Mouse (Mus musculus): ENCODE measurements at regions not wholly inside any gene's neighbourhood (a gene's known extent, or its start where the extent isn't known, plus 50 kb on each side); places are given as distances from the start of the nearest gene placed in this dataset.
A peak's percentile ranks its signal among the peaks of the same experiment; 100 is the strongest.

DNA sequence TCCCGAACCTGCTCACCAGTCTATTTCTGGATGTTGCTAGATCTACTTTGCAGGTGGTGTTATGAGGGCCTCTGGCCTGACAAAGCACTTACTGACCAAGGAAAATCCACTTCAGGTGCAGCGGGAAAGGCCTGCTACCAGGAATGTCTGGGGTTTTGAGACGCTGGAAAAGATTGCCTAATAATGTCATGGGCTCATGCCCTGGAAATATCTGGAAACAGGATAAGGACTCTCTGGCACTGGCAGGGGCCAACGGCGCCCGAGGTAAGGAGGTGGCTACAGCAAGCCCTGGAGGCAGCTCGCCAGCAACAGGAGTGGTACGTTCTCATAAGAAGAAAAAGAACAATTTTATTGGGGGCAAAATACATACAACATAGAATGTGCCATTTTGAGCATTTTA is 94.7 kb downstream of the Zfp36l1 start:
- DNase-seq (ENCODE audit: inconsistent age in 2 of 2, low spot score in 1 of 2), result peak in 1 of 2 experiments; percentile 41

DNA sequence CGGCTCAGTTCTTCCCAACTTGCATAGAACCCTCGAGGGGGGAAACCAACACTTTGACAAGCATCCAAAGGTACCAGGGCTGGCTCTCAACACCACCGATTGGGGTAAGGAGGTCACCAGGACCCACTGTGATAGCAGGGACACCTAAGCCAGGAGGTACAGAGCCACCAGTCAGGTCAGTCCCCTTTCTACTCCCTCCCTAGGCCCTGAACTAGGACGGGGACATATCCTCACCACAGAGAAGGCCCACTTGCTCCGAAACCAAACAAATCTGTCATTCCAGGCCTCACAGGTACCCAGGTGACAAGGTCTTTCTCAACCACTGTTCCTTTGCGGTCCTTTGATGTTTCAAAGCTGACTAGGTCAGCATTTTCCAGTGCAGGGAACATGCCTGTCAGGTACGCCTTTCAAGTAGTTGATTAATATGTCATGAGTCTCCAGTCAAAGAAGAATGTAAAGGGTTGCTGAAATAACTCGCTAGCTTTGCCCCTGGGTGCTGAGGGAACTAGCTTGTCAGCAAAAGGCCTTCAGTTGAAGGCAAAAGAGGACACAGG is 95.4 kb downstream of the Zfp36l1 start:
- peak in 1 of 2 experiments; percentile 66 for DNase-seq (ENCODE audit: inconsistent age in 2 of 2, low spot score in 1 of 2)

DNA sequence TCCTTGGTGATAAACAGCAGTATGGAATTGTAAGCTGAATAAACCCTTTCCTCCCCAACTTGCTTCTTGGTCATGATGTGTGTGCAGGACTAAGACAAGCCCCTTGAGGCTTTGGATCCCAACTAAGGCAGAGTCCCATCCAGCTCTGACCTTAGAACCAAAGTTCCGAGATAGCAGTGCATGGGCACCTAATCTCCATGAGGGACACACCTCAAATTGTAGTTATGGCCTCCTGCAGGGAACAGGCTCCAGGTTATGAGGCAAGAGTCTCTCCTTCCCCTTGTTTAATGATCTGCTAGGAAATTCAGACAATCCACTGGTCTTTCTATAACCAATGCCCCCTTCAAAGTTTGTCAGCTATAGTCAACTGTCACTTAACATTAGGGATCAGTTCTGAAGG is 96.9 kb downstream of the Zfp36l1 start:
- DNase-seq (ENCODE audit: inconsistent age in 2 of 2, low spot score in 1 of 2), result no peak

DNA sequence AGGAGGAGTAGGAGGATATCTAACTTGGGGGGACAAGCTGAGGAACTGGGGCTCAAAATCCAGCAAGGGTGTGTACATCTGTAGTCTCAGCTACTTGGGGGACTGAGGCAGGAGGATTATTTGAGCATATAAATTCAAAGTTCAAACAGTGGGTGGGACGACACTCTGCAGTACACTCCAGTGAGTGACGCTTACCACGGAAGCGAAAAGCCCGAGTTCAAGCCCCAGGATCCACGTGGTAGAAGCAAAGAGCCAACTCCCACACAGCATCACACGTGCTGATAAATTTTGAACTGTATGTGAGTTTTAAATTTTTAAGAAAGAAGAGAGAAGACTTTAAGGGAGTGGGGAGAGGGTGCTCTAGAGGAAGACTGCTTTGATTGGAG is 98.2 kb downstream of the Zfp36l1 start:
- no peak for DNase-seq (ENCODE audit: inconsistent age in 2 of 2, low spot score in 1 of 2)

DNA sequence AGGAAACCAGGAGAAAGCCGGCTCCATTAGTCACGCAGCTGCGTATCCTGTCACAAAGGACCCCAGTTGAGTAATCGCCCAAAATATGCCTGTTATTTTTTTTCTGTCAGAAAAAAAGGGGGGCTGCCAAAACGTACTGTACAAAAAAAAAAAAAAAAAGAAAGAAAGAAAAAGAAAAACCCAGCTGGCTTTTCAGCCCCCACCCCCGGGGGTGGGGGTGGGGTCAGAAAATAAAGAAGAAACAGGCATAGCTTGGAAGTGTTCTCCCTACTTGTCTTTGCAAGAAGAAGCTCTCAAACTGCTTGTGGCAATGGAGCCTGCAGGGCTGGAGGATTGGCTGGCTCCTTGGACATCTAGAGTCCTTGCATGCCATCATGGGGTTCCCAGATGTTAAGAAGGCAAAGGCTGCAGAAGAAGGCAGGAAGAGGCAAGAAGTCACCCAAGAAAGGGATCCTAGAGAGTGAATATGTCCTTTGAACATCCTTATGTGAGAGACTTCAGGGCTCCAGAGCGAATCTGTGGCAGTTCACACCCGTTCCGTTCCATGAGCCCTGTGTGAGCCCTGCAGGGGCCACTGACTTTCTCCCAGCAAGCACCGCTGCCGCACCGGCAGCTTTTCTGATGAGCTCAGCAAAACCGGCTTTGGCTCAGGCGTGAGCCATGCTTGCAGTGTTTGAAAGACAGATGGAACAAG is 98.8 kb downstream of the Zfp36l1 start:
- peak; percentile 40 to 76 for DNase-seq (ENCODE audit: inconsistent age in 2 of 2, low spot score in 1 of 2)

DNA sequence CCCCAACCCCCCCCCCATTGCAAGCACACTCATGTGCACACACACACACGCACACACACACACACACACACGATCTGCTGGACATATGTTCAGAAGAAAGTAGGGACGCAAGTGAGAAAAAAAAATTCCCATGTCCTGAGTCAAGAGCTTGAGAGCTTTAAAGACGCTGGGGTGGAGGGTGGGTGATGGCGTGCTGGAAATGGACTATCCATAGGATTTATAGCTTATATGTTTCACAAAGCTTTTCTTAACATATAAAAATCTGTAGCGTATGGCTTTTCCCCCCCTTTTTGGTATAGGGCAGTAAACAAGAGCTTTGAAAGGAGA is 99.3 kb downstream of the Zfp36l1 start:
- no peak for DNase-seq (ENCODE audit: inconsistent age in 2 of 2, low spot score in 1 of 2)

DNA sequence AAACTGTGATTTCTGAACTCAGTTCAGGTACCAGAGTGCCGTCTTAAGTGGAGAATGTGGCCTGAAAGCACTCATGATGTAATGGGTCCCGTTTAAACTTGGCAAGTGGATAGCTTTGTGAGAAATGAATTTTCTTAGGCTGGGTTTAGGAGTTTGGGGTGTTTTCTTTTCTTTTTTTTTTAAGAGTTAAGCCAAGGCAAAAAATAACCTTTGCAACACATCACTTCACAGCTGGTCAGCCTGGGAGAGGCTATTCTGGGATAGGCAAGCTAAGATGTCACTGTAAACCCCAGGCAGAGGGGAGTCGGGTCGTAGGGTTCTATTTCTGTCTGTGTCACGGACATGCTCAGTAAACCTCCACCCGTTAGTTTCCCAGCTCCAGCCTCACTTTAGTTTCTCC is 100.9 kb downstream of the Zfp36l1 start:
- DNase-seq (ENCODE audit: inconsistent age in 2 of 2, low spot score in 1 of 2), result no peak

DNA sequence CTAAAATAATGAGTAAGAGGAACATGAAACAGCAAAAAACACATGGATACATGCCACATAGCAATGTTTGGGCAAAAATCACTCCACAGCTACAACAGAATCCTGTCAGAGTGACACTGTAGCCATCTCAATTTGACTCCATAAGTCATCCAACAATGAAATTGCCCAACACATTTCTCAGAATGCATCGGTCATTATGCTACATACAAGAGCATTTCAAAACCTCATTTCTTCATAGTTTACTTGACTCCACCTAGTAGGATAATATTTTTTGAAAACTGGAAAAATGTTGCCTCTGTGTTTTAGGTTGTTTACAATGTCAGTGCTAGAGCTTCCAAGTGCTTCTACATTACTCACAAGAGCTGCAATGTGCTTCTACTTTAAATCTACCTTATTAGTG is 101.9 kb downstream of the Zfp36l1 start:
- no peak for DNase-seq (ENCODE audit: inconsistent age in 2 of 2, low spot score in 1 of 2)

DNA sequence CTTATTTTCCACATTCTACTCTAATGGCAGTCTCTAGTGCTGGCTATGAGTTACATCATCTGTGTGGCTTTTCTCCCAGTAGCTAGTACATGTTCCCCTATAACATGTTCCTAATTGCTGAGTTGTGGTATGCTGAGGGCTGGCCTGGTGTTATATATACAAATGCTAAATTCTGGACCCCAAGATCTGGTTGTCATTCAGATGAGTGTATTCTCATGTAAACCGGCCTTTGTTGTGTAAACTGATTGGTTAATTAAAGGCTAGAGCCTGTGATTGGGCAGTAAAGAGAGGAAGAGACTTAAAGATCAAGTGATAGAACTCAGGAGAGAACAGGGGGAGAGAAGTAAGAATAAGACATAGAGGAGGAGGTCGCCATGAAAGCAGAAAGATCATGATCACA is 102.6 kb downstream of the Zfp36l1 start:
- DNase-seq (ENCODE audit: inconsistent age in 2 of 2, low spot score in 1 of 2), result no peak

DNA sequence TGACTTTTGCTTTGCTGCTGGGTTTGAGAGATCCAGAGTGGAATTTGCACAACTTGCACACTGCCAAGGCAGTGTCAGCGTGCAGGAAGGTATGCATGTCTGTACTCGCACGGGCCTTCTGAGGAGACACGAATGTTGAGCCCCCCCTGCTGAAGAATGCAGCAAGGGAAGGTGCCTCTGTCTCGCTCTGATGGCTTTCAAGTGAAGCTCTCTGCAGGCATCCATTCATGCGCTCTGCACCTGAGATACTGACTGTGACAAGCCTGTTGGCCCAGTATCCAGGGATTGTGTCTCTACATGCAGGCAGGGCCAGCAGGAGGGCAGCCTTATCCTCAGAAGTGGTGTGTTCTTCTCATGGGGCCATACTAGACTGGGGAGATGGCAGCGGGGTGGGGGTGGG is 105.0 kb downstream of the Zfp36l1 start:
- no peak for DNase-seq (ENCODE audit: inconsistent age in 2 of 2, low spot score in 1 of 2)

DNA sequence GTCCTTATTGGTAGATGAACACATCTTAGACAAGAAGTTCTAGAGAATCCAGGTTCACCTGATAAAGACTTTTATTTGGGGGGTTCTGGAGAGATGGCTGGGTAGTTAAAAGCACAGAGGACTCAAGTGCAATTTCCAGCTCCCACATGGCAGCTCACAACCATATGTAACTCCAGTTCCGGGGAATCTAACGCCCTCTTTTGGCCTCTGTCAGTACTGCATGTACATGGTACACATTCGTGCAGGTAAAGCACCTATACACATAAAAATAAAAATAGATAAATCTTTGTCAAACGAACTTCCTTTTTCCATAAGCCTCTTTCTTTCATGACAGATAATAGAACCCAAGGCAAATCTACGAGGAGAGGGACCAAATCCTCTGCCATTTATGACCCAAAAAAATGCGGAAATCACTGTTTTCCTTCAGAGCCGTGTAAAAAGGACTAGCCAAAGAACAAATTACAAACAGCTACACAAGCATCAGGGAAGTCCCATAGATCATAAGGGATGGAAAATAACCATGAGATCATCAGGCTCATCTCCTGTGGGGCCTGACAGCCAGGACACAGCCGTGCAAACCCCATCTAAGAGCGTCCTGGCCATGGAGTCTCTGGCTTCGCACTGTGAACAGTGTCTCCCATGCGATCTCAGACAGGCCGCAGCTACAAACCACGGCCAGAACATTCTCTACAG is 107.4 kb downstream of the Zfp36l1 start:
- peak in 1 of 2 experiments; percentile 61 for DNase-seq (ENCODE audit: inconsistent age in 2 of 2, low spot score in 1 of 2)

DNA sequence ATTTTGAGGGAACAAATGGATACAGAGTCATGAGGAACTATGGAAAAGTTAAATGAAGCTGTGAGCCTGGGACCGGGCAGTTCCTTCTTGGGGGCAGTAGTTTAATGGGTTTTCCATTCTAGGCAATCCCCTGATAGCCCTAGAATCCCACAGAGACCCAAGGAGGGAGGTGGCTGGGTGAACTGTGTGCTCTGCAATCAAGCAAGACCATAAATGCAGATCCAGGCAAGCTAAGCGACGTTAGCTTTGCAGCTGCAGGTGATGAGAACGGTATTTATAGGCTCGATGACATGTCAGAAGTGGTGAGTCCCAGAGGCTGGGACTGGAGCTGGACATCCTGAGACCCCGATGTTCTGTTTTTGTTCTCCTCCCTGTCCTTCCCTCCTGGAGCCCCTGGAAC is 108.2 kb downstream of the Zfp36l1 start:
- DNase-seq (ENCODE audit: inconsistent age in 2 of 2, low spot score in 1 of 2), result no peak

DNA sequence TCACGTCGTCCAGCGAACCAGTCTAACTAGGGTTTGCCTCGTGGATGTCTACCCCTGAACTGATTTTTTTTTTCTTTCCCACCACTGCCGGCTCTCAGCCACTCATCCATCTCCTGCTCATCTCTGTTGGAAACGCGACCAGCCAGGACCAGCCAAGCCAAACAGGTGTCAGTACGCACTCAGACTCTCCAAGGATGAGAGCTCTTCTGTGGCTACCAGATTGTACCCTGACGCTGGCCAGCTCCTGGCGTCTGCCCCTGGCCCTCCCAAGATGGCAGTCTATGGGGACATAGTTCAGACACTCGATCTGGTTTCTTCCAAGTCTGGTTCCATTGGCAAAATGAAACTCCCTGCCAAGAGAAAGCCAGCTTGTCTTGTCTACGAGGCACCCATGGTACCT is 109.3 kb downstream of the Zfp36l1 start:
- no peak for DNase-seq (ENCODE audit: inconsistent age in 2 of 2, low spot score in 1 of 2)

DNA sequence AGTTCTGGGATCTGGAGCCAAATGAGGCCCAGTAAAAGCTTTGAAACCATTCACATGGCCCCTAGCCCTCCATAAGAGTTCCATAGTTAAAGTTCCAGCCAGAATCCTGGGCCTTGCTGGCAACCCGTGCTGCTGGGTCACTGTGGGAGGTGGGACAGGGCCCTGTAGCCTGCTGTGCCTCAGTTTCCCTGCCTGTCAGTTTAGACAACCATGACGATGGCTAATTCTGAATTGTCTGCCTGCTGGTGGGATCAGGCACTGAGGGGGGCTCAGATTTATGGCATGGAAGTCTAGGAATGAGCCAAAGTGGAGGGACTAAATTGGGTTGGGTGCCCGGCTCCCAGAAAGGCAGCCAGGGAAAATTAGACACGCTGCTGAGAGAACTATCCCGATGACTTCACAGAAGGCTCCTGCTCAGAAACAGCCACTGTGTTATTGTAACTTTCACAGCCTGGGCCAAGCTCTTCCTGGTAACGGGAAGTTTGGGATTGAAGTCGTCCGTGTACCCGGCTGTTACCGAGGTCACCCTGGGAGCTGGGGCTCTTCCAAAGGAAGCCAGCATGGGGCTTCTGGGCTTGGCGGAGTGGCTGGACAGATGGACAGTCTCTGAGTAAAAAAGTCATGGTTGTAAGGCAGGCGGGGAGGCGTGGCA is 110.2 kb downstream of the Zfp36l1 start:
- no peak for DNase-seq (ENCODE audit: inconsistent age in 2 of 2, low spot score in 1 of 2)

DNA sequence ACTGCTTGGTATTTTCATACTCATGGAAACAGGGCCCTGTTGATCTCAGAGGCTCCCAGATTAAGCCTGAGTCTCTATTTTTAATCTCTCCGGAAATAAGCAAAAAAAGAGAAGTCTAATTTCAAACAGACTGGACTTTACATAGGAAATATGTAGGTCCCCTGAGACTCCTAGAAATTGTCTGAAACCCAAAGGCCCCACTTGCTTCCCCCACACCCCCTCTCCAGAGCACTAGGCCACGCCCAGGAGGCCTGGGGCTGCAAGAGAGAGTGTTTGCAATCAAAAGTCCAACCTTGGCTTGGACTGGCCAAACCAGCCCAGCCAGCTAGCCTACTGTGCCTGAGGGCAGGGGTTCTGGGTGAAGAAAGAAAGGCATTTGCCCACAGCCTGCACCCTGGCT is 111.0 kb downstream of the Zfp36l1 start:
- DNase-seq (ENCODE audit: inconsistent age in 2 of 2, low spot score in 1 of 2), result peak in 1 of 2 experiments; percentile 50

DNA sequence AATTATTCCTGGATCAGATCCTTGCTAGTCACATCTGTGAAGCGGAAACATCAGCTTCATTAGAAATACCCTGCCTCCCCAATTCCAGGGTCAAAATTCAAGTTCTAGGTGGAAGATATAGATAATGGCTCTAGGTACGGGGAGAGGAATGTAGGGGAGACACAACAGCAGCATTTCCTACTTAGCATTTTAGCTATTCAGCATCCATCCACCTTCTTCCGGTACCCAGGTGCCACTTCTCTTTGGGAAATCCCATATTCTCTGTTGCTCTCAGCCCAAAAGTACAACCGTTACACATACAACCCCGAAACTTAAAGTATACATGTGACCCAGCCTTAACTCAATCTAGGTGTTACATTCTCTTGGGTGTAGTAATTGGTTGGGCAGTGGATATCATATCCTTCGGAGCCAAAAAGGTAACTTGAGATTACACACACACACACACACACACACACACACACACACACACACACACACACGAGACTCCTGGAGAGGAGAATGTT is 112.9 kb downstream of the Zfp36l1 start:
- DNase-seq (ENCODE audit: inconsistent age in 2 of 2, low spot score in 1 of 2), result no peak

DNA sequence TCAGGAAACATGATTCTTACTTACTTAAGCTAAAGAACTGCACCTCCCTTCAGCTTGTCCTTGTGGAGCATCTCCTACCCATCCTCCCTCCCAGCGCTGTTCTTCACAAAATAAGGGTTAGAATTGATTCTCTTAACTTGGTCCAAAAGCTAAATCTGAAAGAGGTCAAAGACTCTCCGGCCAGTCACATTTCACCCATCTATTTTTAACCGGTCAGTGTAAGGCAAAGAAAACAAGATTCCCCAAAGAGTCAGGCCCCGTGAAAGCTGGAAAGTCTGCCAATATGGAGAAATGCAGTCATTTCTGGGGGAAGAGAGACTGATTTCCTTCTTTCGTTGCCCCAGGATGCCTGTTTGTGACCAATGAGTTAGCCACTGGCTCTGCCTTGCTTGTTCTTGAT is 114.0 kb downstream of the Zfp36l1 start:
- DNase-seq (ENCODE audit: inconsistent age in 2 of 2, low spot score in 1 of 2), result peak in 1 of 2 experiments; percentile 68

DNA sequence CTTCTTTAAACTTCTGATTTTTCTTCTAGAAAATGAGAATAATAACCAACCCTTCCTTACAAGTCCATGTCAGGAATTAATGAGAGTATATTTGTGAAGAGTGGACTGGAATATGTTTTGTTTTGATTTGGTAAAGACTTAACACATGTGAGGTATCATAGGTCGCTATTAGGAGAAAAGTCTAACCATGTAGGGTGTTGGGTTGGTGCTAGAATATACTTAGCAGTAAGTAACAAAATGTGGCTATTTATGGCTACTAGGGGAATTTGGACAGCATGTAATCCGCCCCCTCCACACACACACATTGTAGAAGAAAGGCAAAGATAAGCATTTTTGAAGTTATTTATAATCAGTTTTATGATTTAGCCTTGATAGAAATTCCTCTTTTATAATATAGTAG is 114.5 kb downstream of the Zfp36l1 start:
- no peak for DNase-seq (ENCODE audit: inconsistent age in 2 of 2, low spot score in 1 of 2)

DNA sequence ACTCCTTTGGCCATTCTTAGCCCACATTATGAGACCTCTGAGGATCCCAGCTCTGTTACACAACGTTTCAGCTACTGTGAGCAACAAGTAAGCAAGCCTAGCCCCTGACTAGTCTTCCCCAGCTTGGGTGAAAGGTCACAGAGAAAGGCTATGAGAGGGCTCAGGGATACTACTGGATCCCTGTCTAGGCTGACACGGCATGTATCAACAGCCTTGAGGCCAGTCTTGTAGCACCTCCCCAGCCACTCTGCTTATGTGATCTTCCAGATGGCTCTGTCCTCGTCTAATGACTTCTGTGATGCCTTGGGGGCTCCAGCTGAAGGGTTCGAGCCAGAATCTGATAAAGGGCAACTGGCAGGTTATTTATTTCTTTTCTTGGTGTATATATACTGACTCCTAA is 115.6 kb downstream of the Zfp36l1 start:
- no peak for DNase-seq (ENCODE audit: inconsistent age in 2 of 2, low spot score in 1 of 2)

DNA sequence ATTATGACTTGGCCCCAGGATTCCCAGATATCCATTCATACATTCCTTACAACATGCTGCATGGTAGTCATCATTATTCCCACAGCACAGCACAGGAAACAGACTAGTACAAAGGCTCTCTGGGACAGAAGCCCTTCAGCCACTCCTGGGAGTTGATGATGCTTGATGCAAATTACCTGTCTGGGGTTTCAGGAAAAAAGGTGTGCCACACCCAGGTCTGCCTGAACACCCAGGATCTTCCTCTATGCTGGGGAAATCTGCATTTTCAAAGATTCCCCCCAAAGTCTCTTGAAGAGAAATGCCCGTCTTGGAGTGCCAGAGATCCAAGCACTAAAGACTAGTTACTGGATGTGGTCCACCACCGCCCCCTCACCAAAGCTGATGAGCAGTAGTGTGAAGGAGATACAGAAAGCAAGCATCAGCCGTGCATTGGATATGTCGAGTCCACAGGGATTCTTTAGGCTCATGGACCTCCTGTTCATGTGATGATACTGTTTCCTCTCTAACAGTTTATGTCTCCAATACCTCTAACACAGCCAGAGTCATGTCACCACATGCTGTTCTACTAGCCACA is 117.2 kb downstream of the Zfp36l1 start:
- no peak for DNase-seq (ENCODE audit: inconsistent age in 2 of 2, low spot score in 1 of 2)

DNA sequence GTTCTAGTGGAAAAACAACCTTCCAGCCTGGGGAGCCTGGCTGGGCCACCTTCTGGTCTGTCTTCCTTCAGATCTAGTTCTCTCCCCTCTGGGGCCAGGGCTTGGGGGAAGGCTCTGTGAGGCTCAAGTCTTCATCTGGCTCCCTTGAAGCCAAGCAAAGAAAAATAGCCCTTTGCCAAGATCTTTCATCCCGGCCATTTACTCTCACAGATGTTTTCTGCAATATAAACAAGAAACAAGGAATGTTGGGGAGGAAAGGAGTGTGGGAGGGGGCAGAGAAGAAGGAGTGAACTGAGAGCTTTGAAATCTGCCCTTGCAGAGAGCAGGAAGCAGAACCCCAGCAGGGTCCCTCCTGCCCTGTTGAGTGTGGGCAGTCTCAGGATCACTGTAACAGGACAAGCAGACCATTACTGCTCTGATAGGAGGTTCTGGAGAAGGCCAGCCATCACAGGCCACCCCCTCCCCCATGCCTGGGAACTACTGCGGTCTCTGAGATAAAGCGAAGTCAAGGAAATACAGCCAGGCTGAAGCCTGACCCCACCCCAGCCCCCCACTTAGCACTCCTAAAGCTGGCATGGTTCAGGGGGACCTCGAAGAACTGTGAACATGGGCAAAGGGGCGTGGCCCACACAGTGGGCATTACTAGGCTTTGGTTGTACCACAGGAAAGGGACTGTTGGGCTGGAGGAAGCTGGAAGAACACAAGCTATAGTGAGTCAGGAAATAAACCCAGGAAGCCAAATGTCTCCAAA is 118.8 kb downstream of the Zfp36l1 start:
- no peak for DNase-seq (ENCODE audit: inconsistent age in 2 of 2, low spot score in 1 of 2)
